Mouse (Mus musculus) urinary bladder, adult 18-20 months (tissue): ENCODE measurements around the gene Fam219b.
A peak's percentile ranks its signal among the peaks of the same experiment; 100 is the strongest.

Experiments used
- DNase-seq, 2 experiments: peaks; one replicate each; pipeline ENCODE4 v3.0.0; 2022; ENCODE audit warnings: low spot score in 2 of 2, mixed read lengths in 2 of 2

Fam219b gene

DNA sequence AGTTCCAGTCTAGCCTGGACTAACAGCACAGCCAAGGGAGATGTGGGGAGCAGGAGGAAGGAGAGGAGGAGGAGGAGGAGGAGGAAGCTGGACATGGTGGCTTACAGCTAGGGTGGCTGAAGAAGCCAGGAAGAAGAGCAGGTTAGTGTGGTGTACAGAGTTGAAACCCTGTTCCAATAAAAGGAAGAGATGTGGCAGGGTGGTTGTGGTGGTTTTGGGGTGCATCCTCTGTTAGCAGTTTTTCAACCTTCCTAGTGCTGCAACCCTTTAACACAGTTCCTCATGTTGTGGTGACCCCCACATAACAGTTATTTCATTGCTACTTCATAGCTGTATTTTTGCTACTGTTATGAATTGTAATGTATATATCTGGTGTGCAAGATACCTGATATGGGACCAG lies 12.9 kb upstream of the Fam219b start:
- no peak for DNase-seq

DNA sequence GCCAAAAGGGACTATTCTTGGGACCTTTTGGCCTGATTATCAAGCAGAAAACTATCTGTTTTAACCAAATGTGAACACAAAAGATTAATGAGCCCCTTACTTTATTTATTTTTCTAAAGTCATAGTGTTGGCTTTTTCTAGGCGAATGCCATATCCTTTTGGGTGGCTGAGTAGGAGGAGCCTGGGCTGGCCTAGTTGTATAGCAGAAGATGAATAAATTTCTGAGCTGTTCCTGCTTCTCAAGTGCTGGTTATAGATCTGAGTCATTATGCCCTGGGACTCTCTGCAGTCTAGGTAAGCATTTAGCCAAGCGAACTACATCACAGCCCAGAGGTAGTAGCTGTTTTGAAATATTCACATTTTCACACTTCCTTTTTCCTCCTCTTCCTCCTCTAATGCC lies 11.8 kb upstream of the Fam219b start:
- no peak for DNase-seq

DNA sequence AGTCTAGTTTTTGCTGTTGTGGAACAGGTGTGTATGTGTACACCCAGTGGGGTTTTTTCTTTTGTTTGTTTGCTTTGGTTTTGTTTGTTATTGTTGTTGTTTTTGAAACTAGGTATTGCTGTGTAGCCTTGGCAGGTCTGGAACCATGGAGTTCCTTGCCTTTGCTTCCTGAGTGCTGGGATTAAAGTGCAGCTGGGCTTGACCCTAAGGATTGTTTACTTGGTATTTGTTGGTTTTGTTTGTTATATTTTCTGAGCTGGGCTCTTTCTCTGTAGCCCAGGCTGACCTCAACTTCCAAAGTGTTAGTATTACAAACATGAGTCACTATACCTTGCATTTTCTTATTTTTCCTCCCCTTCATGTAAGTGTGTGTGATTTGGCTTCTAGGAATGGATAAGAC lies 10.9 kb upstream of the Fam219b start:
- no peak for DNase-seq

DNA sequence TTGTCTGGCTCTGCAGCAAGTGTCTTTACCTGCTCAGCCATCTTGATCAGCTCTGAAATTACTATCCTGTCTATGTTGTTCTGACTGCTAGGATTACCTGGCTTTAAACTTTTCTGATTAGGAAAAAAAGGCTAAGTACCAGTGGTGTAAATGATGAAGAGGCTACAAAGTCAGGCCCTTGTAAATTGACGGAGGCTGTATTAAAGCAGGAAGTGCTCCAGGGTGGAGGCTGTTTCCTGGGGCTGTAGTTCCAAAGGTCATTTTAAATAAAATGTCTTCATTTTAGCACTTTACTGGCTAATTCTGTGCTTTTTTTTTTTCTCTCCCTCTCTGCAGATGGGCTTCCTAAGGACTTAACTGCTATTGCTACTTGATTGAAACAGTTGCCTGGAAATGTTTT lies 5.4 kb upstream of the Fam219b start:
- no peak for DNase-seq

DNA sequence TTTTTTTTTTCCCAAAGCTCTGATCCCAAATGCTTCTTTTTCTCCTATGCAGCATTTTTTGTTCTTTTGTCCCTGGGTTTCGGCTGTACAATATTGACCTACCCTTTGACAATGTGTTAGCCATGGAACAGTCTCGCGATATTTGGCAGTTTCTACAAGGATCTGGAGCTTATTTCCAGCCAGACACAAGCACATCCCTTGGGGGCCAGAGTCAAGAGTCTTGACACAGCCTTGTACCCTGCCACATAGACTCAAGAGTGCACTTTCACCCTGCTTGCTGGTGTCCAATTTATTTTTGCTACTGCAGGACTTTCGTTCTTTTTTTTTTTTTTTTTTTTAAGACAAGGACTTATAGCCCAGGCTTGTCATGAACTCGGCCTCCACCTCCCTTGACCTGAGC lies 966 bp upstream of the Fam219b start:
- DNase-seq, result no peak

DNA sequence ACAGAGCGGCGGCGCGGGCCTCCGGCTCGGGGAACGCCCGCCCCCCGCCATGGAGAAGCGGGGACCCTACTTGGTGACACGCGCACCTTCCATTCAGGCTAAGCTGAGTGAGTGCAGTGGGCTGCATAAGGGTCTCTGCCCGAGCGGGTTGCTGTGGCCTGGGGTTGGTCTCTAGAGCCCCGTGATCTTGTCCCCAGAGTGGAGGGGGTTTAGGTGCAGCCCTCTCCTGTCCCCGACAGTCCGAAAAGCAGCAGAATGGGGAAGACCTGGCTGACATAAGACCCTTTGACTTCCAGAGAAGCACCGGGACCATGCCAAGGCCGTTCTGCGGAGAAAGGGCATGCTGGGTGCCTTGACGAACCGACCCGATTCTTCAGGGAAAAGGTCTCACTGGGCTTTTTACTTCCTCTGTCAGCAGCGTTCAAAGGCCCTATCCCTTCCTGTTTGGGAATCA lies 427 bp downstream of the Fam219b start:
- DNase-seq, result peak in 1 of 2 experiments; percentile 53

DNA sequence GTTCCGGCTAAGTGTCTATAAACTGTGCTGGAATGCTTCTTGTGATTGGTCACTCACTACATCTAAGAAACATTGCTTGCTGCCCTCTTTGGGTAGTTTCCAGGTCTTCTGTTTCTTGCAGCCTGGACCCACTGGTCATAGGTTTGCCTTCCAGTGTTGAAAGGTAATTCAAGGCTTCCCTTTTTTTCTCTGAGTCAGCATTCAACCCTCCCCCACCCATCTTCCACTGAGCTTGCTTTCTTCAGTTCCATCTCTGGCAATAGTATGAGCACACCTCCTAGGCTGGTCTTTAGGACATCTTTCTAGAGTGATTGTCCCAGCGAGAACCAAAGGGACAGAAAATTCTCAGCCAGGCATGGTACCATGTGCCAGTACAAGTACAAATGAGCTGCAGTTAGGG lies 2.2 kb downstream of the Fam219b start:
- no peak for DNase-seq

DNA sequence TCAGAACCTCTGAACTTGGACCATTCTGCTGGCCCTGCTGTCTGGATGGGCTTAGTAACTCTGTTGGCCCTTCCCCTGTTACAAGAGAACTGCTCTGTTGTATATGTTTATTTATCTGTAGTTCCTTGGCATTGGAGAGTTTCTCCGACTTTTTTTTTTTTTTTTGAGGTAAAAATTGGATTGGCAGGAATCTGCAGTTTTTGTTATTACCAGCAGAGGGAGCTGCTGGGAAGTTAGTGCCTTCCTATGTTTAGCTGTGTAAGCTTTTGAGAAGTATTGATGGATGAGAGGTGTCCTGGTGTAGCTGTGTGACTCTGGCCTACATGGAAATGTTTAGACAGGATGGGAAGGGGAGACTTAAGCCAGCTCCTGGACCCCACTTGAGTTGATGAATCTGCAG lies 4.0 kb downstream of the Fam219b start:
- DNase-seq, result no peak

DNA sequence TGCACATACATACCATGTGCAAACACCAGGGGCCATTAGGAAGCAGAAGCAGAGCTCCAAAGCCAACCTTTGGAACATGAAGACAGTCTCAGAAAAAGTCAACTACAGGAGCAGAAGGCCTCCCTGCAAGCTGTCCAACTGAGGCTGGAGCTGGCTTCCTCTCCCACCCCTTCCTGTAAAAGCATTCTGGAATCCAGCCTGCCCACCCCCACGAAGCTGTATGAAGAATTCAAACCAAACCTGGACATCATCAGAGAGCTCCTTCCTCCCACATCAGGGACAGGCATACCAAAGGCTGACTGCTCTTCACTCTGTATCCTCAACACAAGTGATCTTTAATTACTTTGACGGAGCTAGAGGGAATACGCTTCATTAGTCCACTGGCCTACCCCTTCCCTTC lies 6.6 kb downstream of the Fam219b start:
- DNase-seq, result no peak

DNA sequence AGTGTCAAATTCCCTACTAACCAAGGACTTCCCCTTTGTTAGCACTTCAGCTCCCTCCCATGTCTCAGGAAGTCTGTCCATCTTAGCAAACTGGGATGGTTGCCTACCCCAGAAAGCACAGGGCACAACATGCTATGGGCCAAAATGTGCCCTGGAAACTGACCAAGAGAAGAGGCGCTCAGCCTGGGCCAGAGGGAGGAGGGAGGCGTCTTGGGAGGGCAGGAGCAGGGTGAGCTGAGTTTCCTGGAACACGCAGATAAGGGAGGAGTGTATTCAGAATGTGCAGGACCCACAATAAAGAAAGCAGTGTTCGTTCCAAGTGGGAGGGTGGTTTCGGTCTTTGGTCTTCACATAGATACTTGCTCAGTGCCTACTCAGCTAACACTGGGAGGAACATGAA lies 10.0 kb downstream of the Fam219b start:
- no peak for DNase-seq

DNA sequence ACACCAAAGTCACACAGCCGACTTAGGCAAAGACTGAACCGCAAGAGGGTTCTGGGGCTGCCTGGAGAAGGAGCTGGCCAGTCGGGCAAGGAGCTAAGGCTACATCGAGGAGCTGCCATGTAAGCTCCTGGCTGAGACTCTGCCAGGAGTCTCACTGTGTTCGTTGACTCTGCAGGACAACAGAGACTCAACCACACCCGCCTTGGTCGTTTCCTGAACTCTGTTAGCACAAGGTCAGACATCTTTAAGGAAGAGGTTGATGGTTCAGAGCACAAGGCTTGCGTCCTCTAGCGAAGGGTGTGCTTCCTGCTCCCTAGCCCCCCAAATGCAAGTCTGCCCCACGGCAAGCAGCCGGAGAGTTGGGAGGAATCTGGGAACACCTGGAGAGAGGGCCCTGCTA lies 10.5 kb downstream of the Fam219b start:
- DNase-seq, result no peak

DNA sequence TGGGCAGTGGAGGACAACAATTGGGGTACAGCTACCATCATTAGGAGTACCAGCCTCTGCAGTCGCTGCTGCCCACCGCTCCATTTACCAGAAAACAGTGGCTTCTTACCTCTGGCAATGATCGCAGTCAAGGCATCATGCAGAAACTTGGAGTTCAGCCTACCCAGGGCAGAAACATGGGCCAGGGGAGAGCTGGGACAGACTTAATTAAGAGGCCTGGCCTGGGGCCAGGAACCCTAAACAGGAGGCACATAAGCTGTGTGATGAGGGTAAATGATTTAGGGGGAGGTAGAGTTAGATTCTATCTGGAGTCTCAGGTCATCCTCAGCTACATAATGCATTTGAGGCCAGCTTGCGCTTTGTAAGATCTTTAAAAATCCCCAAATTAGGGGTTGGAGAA lies 11.9 kb downstream of the Fam219b start:
- no peak for DNase-seq

DNA sequence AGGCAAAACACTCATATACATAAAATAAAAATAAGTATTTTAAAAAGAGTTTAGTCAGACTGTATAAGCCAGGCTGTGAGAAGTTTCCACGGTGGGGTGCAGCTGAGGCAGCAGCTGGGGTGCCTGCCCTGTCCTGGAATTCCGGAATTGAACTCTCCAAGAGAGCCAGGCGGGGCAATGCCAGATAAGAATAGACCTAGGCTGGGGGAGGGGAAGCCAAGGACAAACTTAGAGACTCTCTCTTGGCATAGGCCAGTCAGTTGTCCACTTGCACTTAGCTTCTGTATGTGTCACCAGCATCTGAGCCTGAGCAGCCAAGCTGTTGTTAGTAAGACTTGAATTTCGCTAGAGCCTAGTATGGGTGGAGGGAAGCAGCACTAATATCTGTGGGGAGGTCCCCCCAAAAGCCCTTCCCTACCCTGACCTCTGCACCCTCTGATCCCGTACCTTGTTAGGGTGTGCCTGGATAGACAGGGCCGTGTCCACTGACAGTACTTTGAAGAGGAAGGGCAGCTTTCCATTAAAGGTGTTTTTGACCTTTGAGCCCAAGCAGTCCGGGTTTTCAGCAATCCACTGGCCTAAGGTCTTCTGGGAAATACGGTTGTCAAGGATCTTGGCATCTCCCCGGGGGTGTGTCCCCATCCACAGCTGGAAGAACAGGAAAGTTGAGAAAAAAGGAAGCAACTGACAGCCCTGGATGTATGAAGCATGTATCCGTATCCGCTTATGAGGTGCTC lies 13.0 kb downstream of the Fam219b start:
- no peak for DNase-seq

DNA sequence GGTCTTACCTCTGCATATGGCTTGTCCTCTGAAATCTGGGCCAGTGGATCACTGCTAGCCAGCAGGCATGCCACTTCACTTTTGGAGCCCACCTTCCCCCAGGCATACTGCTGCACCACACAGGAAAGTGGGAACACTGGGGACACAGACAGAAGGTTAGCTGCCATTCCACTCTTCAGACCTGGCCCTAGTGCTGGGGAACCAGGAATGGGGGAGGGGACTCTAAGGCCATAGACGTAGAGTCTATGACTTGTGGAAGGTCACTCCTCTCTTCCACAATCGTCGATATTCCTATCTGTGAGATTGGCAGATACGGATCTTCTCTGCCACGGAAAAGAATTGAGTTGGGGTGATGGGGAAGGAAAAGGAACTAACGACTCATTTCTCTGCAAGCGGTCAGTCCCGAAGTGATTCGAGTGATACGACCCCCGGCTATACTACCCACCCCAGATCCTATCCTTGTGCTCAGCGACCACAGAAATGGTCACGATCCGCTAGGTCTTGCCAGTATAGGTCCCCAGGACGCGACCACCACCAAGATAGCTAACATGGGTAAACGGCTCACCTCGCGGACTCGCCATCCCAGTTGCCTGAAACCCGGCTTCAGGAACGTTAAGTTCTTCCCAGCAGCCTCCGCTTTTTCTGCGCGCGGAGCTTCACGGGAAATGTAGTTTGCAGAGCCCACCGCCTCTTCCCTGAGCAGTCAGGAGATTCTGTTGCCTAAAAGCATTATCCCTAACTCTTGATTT lies 15.0 kb downstream of the Fam219b start, which contains the start of gene Mpi:
Gene Mpi (minus strand): TSS at position 625 of the 749 bp plus-strand sequence.
- DNase-seq, result peak; percentile 45 to 51

DNA sequence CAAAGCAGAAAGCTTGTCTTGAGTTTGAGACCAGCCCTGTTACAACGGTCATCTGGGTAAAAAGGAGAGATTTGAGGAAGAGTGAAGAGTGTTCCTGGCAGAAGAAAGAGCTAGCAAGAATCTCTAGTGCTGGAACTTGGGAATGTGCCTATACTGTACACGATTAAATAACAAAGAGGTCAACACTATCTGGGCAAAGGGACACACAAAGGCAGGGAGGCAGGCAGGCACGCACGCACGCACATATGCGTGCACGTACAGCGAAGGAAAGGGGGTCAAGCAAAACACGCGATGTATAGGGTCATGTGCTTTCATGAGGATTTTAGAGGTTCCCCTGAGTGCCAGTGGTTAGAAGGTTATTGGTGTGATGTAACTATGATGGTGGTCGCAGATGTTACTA lies 15.8 kb downstream of the Fam219b start:
- no peak for DNase-seq

DNA sequence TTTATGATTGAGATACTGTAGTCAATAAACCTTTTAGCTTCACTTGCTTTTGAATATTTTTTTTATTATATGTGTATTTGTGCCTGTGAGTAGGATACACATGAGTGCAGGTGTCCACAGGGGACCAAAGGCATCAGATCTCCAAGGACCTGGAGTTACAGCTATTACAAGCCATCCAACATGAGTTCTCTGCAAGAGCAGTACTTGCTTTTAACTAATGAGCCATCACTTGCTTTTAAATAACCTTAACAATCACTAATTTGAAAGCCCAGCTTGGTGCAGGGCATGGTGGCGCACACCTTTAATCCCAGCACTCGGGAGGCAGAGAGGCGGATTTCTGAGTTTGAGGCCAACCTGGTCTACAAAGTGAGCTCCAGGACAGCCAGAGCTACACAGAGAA lies 17.4 kb downstream of the Fam219b start:
- no peak for DNase-seq

DNA sequence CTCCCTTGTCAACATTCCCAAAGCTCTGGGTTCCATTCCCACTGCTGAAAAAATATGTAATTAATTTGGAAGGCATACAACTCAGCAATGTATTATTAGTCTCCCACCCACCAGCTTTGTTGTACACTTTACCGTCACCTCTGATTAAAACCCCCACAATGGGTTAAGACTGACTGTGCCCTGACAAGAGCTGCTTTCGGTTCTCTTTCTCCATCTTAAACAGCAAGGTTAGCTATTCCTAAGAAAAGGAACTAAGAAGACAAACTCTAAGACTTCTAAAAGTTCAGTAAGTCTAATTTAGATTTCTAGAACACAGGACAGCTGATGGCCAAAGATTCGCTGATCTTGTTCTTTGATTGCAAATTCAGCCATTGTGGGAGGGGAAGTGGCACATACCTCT lies 19.9 kb downstream of the Fam219b start:
- DNase-seq, result no peak

DNA sequence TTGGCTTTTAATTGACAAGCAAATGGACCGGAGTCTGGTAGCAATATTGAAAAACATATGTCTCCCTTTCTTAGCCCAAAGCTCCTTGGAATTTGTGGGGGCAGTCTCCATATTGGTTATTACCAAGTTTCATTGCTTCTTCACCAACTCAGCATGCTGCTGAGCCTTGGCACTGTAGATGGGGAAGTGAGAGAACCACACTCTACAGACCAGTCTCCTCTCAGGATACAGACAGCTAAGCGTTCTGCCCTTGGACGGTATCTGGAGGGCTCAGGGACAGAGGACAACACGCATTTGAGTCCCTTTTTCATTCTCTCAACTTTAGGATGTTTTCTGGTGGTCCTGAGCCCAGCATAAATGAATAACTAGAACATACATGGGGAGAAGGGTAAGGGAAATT lies 21.3 kb downstream of the Fam219b start:
- DNase-seq, result no peak

DNA sequence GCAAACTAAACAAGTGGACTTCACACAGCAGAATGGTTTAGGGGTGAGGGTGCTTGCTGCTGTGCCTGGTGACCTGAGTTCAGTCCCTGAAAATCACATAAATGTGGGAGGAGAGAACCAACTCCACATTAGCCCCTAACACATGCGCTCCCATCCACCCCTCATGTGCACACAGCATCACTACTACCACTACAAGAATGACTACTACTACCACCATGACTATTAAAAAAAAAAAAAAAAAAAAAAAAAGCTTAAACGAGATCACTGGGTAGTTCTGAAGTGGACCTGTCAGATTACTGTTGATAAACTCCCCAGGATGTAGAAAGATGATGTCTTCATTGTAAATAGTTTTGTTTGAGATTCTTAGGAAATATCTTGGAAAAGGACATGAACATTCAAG lies 22.2 kb downstream of the Fam219b start:
- DNase-seq, result no peak

DNA sequence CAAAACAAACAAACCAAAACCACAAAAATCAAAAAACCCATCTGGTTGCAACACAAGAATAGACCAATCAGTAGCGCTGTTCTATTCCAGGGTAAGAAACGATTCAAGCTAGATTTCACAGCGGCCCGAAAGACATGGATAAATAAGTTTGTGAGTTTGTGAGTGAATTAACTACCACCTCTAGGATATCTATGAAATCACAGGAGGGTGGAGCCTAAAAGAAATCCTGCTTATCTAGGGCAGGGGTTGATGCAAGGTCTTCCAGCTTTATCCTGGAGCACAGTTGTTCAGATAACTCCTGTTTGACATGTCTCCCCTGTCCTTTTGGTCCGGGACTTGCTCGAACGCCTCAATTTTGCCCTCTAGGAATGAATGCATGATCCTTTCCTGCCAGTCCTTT lies 22.9 kb downstream of the Fam219b start:
- no peak for DNase-seq

DNA sequence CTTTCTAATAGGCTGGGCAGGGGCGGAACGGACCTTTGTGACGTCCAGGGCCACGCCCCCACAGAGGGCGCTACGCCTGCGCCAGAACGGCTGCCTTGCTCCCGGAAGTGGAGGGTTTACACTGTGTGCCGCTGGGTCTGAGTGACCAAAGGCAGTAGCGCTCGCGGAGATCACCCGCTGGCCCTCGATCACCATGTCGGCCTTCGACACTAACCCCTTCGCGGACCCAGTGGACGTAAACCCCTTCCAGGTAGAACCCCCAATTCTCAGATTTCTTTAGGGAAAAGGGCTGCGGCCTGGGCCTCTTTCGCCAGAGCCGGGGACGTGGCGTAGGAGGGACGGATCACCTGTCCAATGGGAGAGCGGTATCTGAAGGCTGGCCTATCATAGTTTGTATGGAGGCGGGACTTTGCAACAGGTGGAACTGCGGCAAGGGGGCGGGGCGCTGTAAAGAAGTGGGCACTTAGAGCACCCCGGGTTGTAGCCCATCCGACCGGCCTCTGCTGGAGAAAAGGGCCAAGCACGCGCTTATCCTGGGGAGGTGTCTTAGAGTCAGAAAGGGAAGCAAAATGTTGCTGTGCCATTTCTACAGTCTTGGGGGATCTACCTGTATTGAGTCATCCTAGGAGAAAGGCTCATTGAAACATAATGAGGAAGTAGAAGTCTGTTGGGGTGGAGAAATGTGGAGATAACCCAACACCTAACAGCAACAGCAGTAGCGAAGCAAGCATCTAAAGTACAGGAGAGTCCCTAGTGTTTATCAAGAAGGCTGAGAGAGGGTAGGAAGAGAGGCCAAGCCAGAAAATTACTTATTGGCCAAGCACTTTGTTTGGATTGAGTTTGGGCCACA lies 23.8 kb downstream of the Fam219b start, which contains the start of gene Scamp2:
Gene Scamp2 (plus strand): TSS at position 83 of the 850 bp plus-strand sequence.
- peak; percentile 89 to 96 for DNase-seq

DNA sequence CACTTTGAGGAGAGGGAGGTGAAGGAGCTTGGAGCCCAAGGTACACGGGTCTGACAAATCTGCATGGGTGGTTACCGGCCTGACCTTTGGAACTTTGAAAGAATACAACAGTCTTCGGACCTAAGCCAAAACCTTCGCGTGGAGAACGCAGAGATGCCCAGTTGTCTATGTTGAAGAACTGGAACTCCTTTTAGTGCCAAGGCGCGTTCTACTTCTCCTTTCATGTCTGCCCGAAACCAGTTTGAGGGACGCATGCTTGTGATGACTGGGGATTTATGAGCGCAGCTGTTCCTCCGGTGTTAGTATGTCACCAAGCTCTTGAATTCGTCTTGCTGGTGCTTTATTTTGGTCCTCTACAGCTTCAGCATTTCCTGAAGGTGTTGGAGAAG lies 24.4 kb downstream of the Fam219b start:
- no peak for DNase-seq
